Mouse (Mus musculus): ENCODE measurements around the gene Vmn1r117. TPM values are rescaled to one million over a fixed set of nuclear protein-coding genes. Genes with fewer than 3 reads are reported as not detected.
"Not testable (repeated sequence)": the region's sequence is repeated elsewhere in the genome, so short reads cannot be mapped to it uniquely, and the experiment has no call there.

Vmn1r117 gene
- total RNA-seq (2022): not detected

DNA sequence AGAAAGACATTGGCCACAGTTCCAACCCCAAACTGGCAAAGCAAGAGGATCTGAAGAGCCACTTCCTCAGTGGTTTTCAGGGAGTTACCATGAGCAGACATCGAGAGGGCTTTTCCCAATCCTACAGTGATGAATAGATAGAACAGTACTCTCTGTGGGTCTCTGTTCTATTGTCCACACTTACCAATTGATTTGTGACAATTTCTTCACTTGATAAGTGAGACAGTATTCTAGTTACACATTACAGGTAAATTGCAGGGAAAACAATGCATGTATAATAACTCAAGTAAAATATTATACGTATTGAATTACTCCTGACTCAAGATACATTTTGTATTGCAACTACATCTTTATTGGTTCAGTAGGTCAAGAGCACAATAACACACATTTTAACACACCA is at the start of gene Vmn1r117:
Gene Vmn1r117 (minus strand): TSS at position 101 of the 400 bp plus-strand sequence.
- DNase-seq (ENCODE audit: low spot score): not testable (repeated sequence)

- not testable (repeated sequence) for DNase-seq (ENCODE audit: low spot score)
Measured at GRCm38 (mm10) chr7:20912247-20912646, 28.3 kb upstream of the Vmn1r117 start, which contains the start of gene Vmn1r118. TSS of gene Vmn1r118 (minus strand) at chr7:20912347.

- DNase-seq (ENCODE audit: low spot score): not testable (repeated sequence)
Measured at GRCm38 (mm10) chr7:20871956-20872355, 12.0 kb downstream of the Vmn1r117 start, which contains the start of gene Vmn1r116. TSS of gene Vmn1r116 (plus strand) at chr7:20872256.

DNA sequence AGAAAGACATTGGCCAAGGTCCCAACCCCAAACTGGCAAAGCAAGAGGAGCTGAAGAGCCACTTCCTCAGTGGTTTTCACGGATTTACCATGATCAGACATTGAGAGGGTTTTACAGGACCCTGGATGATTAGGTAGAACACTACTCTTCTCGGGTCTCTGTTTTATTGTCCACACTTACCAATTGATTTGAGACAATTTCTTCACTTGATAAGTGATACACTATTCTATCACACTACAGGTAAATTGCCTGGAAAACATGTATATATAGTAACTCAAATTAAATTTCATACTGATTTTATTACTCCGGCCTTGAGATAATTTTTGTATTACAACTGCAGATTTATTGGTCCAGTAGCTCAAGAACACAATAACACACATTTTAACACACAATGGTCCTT is 39.0 kb downstream of the Vmn1r117 start, which contains the start of gene Vmn1r115:
Gene Vmn1r115 (minus strand): TSS at position 101 of the 400 bp plus-strand sequence.
- not testable (repeated sequence) for DNase-seq (ENCODE audit: low spot score)

Other genes with a start within 250 kb of the Vmn1r117 start
- not detected for gene Vmn1r107, start 215.2 kb downstream of the Vmn1r117 start, total RNA-seq (2022)
- not detected for gene Vmn1r111, start 180.9 kb downstream of the Vmn1r117 start, total RNA-seq (2022)
- not detected for gene Gm10668, start 153.5 kb downstream of the Vmn1r117 start, total RNA-seq (2022)
- gene Vmn1r112, start 112.9 kb downstream of the Vmn1r117 start, total RNA-seq (2022): not detected
- not detected for gene Vmn1r113, start 96.8 kb downstream of the Vmn1r117 start, total RNA-seq (2022)
- gene Vmn1r114, start 71.9 kb downstream of the Vmn1r117 start, total RNA-seq (2022): not detected
- not detected for gene Vmn1r115, start 39.1 kb downstream of the Vmn1r117 start, total RNA-seq (2022)
- gene Vmn1r116, start 11.9 kb downstream of the Vmn1r117 start, total RNA-seq (2022): not detected
- gene Vmn1r118, start 28.2 kb upstream of the Vmn1r117 start, total RNA-seq (2022): not detected
- not detected for gene Vmn1r119, start 128.3 kb upstream of the Vmn1r117 start, total RNA-seq (2022)
- not detected for gene Vmn1r120, start 169.7 kb upstream of the Vmn1r117 start, total RNA-seq (2022)
- not detected for gene Vmn1r121, start 214.4 kb upstream of the Vmn1r117 start, total RNA-seq (2022)